Mouse (Mus musculus) megakaryocyte, adult 5-6 weeks (primary cell): Measurements from ENCODE around the gene Bcar1. TPM values are rescaled to one million over a fixed set of nuclear protein-coding genes. Genes with fewer than 3 reads are reported as not detected.

Source experiments
- ATAC-seq: 2 replicates; pipeline ENCODE4 v1.8.0; 2016; ENCODE audit warnings: mild to moderate bottlenecking, inconsistent platforms; ENCODE audit not compliant: poor library complexity, severe bottlenecking
- total RNA-seq, 2 experiments: library from RNA; stranded (forward) in 1 of 2; stranded (reverse) in 1 of 2; fragments of 153-499, 151-499 nt in 1 of 2; fragments of 221-1000, 200-1000 nt in 1 of 2; gene quantifications; 2 replicates each; pipeline versions ENCODE4 v1.2.3 to v1.2.4; 2015 to 2017

The Bcar1 gene
- total RNA-seq, 2 experiments from 2014 or later, result not detected

GRCm38 (mm10) chr8:111686881-111687280, 56.7 kb downstream of the Bcar1 start:
- no peak for ATAC-seq

DNA sequence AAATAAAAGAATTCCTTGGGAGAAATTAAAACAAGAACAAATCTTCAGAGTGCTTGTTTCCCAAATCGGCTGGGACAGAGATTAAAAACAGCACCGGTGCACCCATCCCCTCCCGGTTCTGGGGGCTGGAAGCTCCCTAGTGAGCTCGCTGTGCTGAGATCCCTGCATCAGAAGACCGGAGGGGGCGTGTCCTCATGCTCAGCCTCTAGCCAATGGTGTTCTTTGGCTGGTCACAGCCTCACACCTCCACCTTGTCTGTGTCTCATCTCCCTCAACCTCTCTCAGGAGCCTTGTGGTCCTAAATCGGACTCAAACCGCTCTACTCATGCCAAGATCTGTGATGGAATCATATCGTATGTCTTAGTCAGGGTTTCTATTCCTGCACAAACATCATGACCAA, 61.1 kb downstream of the Bcar1 start:
- no peak for ATAC-seq

DNA sequence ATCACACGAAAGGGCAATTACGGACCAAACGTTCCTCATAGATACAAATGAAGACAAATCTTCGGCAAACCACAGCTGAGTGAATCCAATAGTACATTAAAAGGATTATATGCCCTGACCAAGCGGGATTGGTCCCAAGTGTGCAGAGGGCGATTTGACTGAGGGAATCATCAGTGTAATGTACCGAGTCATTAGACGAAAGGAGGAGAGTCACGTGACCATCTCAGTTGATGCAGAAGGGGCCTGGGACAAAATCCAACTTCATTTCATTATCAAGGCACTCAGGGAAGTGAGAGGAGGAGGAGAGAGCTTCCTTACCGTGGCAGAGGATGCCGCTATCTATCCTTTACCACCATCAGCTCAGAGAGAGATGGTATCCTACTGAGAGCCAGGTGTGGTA, 62.5 kb downstream of the Bcar1 start:
- ATAC-seq, result no peak

GRCm38 (mm10) chr8:111680423-111681028, 63.1 kb downstream of the Bcar1 start:
- ATAC-seq, result no peak

DNA sequence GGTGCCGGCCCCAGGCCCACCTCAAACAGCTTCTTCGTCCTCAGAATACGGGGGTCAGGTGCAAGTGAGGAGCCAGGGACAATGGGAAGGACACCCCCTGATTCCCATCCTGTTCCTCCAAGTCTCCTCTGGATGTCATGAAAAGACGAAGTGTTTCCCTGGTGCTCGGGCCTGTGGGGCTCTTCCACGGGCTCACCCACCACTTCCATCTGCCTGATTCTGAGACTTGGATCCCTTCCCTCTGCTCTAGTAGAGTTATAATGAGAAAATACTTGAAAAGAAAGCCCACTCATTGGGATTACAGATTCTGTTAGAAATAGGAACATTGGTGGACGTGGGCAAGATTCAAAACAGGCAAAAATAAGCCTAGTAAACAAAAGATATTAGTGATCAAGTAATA, 64.8 kb downstream of the Bcar1 start:
- no peak for ATAC-seq

DNA sequence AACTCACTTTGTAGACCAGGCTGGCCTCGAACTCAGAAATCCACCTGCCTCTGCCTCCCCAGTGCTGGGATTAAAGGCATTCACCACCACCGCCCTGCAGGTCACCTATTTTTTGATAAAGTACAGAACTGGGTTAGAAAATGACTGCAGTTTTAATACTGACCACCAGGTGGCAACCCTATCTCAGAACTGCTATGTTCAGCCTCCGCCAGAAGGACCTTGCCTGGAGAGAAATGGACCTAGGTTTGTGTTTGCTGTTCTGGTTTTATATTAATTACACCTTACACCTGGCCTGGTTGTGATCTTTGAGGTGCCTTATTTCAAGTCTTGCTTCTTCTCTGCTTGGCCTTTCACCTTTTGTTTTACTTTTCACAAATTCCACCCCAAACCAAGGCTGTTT, 65.5 kb downstream of the Bcar1 start:
- peak; percentile 92 for ATAC-seq

GRCm38 (mm10) chr8:111676237-111676636, 67.4 kb downstream of the Bcar1 start:
- no peak for ATAC-seq

GRCm38 (mm10) chr8:111666751-111667150, 76.9 kb downstream of the Bcar1 start:
- no peak for ATAC-seq

DNA sequence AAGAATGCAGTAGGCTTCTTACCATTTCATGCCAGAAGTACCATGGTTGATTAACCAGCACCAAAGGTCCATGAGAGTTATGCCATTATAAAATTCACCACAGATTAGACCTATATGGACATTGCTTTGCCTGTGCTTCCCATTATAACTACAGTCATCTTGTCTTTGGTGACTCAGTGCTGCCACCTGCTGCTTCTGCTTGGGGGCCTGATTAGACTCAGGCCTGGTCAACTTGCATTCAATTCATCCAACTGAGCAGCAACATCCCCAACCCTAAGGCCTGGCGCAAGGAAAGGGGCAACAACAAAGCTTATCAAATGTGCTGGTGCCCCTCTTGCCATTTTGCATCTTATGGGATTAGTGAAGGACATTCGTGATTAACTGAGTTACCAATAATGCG, 81.1 kb downstream of the Bcar1 start:
- peak; percentile 93 for ATAC-seq

Other genes with a start within 250 kb of the Bcar1 start
- gene Wdr59, start 221.7 kb downstream of the Bcar1 start, total RNA-seq (2015), result 3.1 and 3.3 TPM in 2 replicates
- gene Wdr59, start 221.7 kb downstream of the Bcar1 start, total RNA-seq (2017), result 1.5 and 2.1 TPM in 2 replicates
- 67.1 and 73.4 TPM in 2 replicates for gene Znrf1, start 207.7 kb downstream of the Bcar1 start, total RNA-seq (2015)
- 39.3 and 50.3 TPM in 2 replicates for gene Znrf1, start 207.7 kb downstream of the Bcar1 start, total RNA-seq (2017)
- 0.05 TPM in 1 of 2 replicates, not detected in the other for gene Ldhd, start 113.4 kb downstream of the Bcar1 start, total RNA-seq (2015)
- 0.07 TPM in 1 of 2 replicates, not detected in the other for gene Ldhd, start 113.4 kb downstream of the Bcar1 start, total RNA-seq (2017)
- 5.3 and 7.2 TPM in 2 replicates for gene Zfp1, start 100.4 kb downstream of the Bcar1 start, total RNA-seq (2015)
- 8.3 and 10.9 TPM in 2 replicates for gene Zfp1, start 100.4 kb downstream of the Bcar1 start, total RNA-seq (2017)
- not detected in 2 replicates for gene Ctrb1, start 52.8 kb downstream of the Bcar1 start, total RNA-seq (2015)
- not detected in 2 replicates for gene Ctrb1, start 52.8 kb downstream of the Bcar1 start, total RNA-seq (2017)
- gene Cfdp1, start 110.5 kb upstream of the Bcar1 start, total RNA-seq (2015), result 62.8 and 71.2 TPM in 2 replicates
- 100 TPM in 2 replicates for gene Cfdp1, start 110.5 kb upstream of the Bcar1 start, total RNA-seq (2017)
- gene Tmem170, start 132.9 kb upstream of the Bcar1 start, total RNA-seq (2015), result 1.6 and 2.9 TPM in 2 replicates
- 1.4 and 1.8 TPM in 2 replicates for gene Tmem170, start 132.9 kb upstream of the Bcar1 start, total RNA-seq (2017)
- not detected in 2 replicates for gene Chst5, start 166.6 kb upstream of the Bcar1 start, total RNA-seq (2015)
- gene Chst5, start 166.6 kb upstream of the Bcar1 start, total RNA-seq (2017), result not detected in 2 replicates
- not detected in 2 replicates for gene Tmem231, start 190.1 kb upstream of the Bcar1 start, total RNA-seq (2015)
- 0.33 TPM in 1 of 2 replicates, not detected in the other for gene Tmem231, start 190.1 kb upstream of the Bcar1 start, total RNA-seq (2017)
- 69.8 and 82.1 TPM in 2 replicates for gene Gabarapl2, start 196.9 kb upstream of the Bcar1 start, total RNA-seq (2015)
- gene Gabarapl2, start 196.9 kb upstream of the Bcar1 start, total RNA-seq (2017), result 46.0 and 55.7 TPM in 2 replicates
- gene Adat1, start 248.5 kb upstream of the Bcar1 start, total RNA-seq (2015), result 0.83 and 1.1 TPM in 2 replicates
- 1.5 and 1.7 TPM in 2 replicates for gene Adat1, start 248.5 kb upstream of the Bcar1 start, total RNA-seq (2017)